Mouse (Mus musculus) kidney, adult 2 months (tissue): ENCODE measurements around the gene Pdia5.

Experiments
- CTCF ChIP-seq: fragments of 200-500 bp; conservative IDR thresholded peaks from 2 replicates; pipeline ENCODE4 v1.5.1; 2011; ENCODE audit warnings: low read depth, mild to moderate bottlenecking, control low read depth, low read length, moderate library complexity, mixed read lengths; ENCODE audit not compliant: insufficient read depth, insufficient read length
- POLR2A ChIP-seq: fragments of 200-500 bp; IDR thresholded peaks from one replicate; pipeline ENCODE4 v1.6.1; 2011; ENCODE audit warnings: low read depth, low read length, control low read depth

GRCm38 (mm10) chr16:35380048-35380447 lies 110.6 kb downstream of the Pdia5 start:
- no peak for TF ChIP-seq CTCF
- TF ChIP-seq POLR2A: no peak
